Mouse (Mus musculus) olfactory bulb, adult 2 months (tissue): Measurements from ENCODE around the gene Mettl15.

Source experiments
- CTCF ChIP-seq: fragments of 200-500 bp; IDR thresholded peaks from 2 replicates; pipeline ENCODE4 v1.5.1; 2012; ENCODE audit warnings: low read depth, mild to moderate bottlenecking, low read length, moderate library complexity; ENCODE audit not compliant: insufficient read depth
- POLR2A ChIP-seq: fragments of 200-500 bp; IDR thresholded peaks from 2 replicates; pipeline ENCODE4 v1.6.1; 2012; ENCODE audit warnings: mild to moderate bottlenecking, low read depth, low read length, moderate library complexity; ENCODE audit not compliant: insufficient read depth

- TF ChIP-seq CTCF (no peak), POLR2A (no peak)
Observed at GRCm38 (mm10) chr2:109281341-109281690, 768 bp upstream of the Mettl15 start.
